Mouse (Mus musculus) neural tube, embryonic 15.5 days (tissue): ENCODE results near the gene Pigu. TPM values are rescaled to one million over a fixed set of nuclear protein-coding genes. Genes with fewer than 3 reads are reported as not detected.

Experiments used
- ATAC-seq: fragments of 200-750 bp; cut with Nextera tagmentation; 2 replicates; pipeline ENCODE4 v1.8.0; 2017; ENCODE audit warnings: mild to moderate bottlenecking, moderate TSS enrichment, moderate library complexity; ENCODE audit not compliant: low FRiP score
- H3K27ac ChIP-seq: fragments of 300-500 bp; sonication (generic); replicated peaks from 2 replicates; pipeline ENCODE4 v1.5.1; 2015; ENCODE audit warnings: mild to moderate bottlenecking, inconsistent platforms
- H3K27me3 ChIP-seq: fragments of 300-500 bp; sonication (generic); replicated peaks from 2 replicates; pipeline ENCODE4 v1.6.1; 2015; ENCODE audit warnings: inconsistent platforms
- H3K36me3 ChIP-seq: fragments of 300-500 bp; sonication (generic); 2 replicates; pipeline ENCODE4 v1.6.1; 2015; ENCODE audit warnings: inconsistent platforms
- H3K4me1 ChIP-seq: fragments of 300-500 bp; sonication (generic); 2 replicates; pipeline ENCODE4 v1.6.1; 2015; ENCODE audit warnings: inconsistent platforms
- H3K4me2 ChIP-seq: fragments of 300-500 bp; sonication (generic); 2 replicates; pipeline ENCODE4 v1.6.1; 2015; ENCODE audit warnings: inconsistent platforms, mild to moderate bottlenecking, moderate library complexity
- H3K4me3 ChIP-seq: fragments of 300-500 bp; sonication (generic); replicated peaks from 2 replicates; pipeline ENCODE4 v1.5.1; 2015; ENCODE audit warnings: mild to moderate bottlenecking, inconsistent platforms
- H3K9ac ChIP-seq: fragments of 300-500 bp; sonication (generic); replicated peaks from 2 replicates; pipeline ENCODE4 v1.6.1; 2015; ENCODE audit warnings: mild to moderate bottlenecking, inconsistent platforms
- H3K9me3 ChIP-seq: fragments of 300-500 bp; sonication (generic); replicated peaks from 2 replicates; pipeline ENCODE4 v1.6.1; 2016; ENCODE audit warnings: inconsistent platforms
- WGBS: fragments of 180-500 bp; shearing (Covaris S2); methylation state at CpG from one replicate; pipeline ENCODE4 v1.1.7; 2015; ENCODE audit warnings: mixed read lengths; 5-methylcytosine and 5-hydroxymethylcytosine counted together
- polyA plus RNA-seq: library from polyadenylated mRNA; unstranded; fragments of >200 nt; fragmentation: Nextera tagmentation; extraction: Ambion mirVana; gene quantifications from 2 replicates; pipeline ENCODE4 v1.2.1, GENCODE M21; 2015

The Pigu gene
- polyA plus RNA-seq, 1 experiment from 2014 or later, result 57.4 TPM

DNA sequence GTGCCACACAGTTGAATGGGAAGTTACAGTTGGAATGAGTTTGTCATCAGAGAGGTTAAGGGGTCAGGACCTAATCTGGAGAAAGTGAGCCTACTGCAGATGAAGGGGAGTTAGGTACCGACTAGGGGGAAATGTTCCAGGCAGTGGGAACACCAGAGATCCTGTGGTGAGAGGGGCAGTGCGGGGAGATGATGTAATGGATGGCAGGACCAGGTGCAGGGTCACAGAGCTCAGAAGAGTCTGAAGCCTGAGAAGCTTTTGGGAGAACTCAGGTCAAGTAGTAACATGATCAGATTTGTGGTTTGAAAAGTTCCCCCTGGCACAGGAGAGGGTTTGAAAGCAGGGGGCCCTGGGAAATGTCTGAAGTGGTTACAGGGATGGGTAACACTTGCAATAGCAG, 77.1 kb downstream of the Pigu start:
- Histone ChIP-seq H3K9me3 (no peaks in the 10 kb centered on the region), H3K4me3 (no peak overlapping the region), H3K27ac (no peak overlapping the region), H3K9ac (no peak overlapping the region), H3K27me3 (no peaks in the 10 kb centered on the region), H3K4me2 (no peak overlapping the region), H3K36me3 (peaks cover 24% of the 10 kb centered on the region), H3K4me1 (peaks cover 15% of the 10 kb centered on the region)
- WGBS, result 82% methylated on average over 2 of the region's 2 CpGs
- no peak for ATAC-seq

- peaks cover 24% of the 10 kb centered on the region for H3K36me3 ChIP-seq
- no peaks in the 10 kb centered on the region for H3K9me3 ChIP-seq
- H3K27me3 ChIP-seq, result no peaks in the 10 kb centered on the region
- 91% methylated on average over 4 of the region's 4 CpGs for WGBS
- H3K4me3 ChIP-seq, result no peak overlapping the region
- no peak overlapping the region for H3K9ac ChIP-seq
- peaks cover 15% of the 10 kb centered on the region for H3K4me1 ChIP-seq
- H3K4me2 ChIP-seq, result no peak overlapping the region
- no peak overlapping the region for H3K27ac ChIP-seq
- ATAC-seq, result no peak
Observed at GRCm38 (mm10) chr2:155279163-155279562, 78.1 kb downstream of the Pigu start.

- Histone ChIP-seq H3K36me3 (peaks cover 24% of the 10 kb centered on the region), H3K4me2 (no peak overlapping the region), H3K27ac (no peak overlapping the region), H3K27me3 (no peaks in the 10 kb centered on the region), H3K4me1 (peaks cover 15% of the 10 kb centered on the region), H3K4me3 (no peak overlapping the region), H3K9ac (no peak overlapping the region), H3K9me3 (no peaks in the 10 kb centered on the region)
- no peak for ATAC-seq
- 92% methylated on average over 7 of the region's 7 CpGs for WGBS
Observed at GRCm38 (mm10) chr2:155278361-155278760, 78.9 kb downstream of the Pigu start.

- WGBS, result 86% methylated on average over 2 of the region's 2 CpGs
- Histone ChIP-seq H3K36me3 (peaks cover 20% of the 10 kb centered on the region), H3K27ac (peak overlapping the region; percentile 91; the same call in 1 of the 2 replicates), H3K27me3 (no peaks in the 10 kb centered on the region), H3K9ac (peak overlapping the region; percentile 91; the same call in 1 of the 2 replicates), H3K9me3 (no peaks in the 10 kb centered on the region), H3K4me1 (peaks cover 15% of the 10 kb centered on the region), H3K4me2 (peak overlapping the region; percentile 81), H3K4me3 (peak overlapping the region; percentile 79)
- no peak for ATAC-seq
Observed at GRCm38 (mm10) chr2:155277721-155278120, 79.5 kb downstream of the Pigu start.

DNA sequence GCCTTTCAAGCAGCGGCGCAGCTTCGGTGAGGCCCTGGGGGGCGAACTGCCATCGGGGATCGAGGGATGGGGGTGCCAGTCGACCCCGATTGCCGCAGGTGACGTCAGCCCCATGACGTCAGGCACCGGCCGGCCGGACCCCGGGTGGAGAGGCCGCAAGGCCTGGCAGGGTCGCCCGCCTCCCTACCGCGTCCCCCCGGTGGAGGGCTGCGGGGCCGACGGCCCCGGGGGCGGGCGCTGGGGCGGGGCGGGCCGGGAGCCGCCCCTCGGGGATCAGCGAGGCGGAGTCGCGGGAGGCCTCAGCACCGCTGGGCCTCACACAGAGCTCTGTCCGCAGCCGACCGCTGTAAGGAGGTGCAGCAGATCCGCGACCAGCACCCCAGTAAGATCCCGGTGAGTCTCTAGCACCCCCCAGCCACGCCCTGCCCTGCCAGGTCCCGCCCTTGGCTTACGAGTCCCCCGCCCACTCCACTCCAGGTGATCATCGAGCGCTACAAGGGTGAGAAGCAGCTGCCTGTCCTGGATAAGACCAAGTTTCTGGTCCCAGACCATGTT, 80.5 kb downstream of the Pigu start:
- Histone ChIP-seq H3K27ac (peak overlapping the region; percentile 91), H3K4me1 (peaks cover 15% of the 10 kb centered on the region), H3K36me3 (peaks cover 20% of the 10 kb centered on the region), H3K9me3 (no peaks in the 10 kb centered on the region), H3K9ac (peak overlapping the region; percentile 91), H3K4me2 (peak overlapping the region; percentile 81), H3K4me3 (peak overlapping the region; percentile 79), H3K27me3 (no peaks in the 10 kb centered on the region)
- WGBS, result under 1% methylated on average over 31 of the region's 49 CpGs
- peak; percentile 85 for ATAC-seq

- peaks cover 20% of the 10 kb centered on the region for H3K36me3 ChIP-seq
- peak; percentile 95 for ATAC-seq
- peak within 1 kb of the TSS; percentile 79 for H3K4me3 ChIP-seq
- H3K27ac ChIP-seq, result peak within 1 kb of the TSS; percentile 91
- H3K9me3 ChIP-seq, result no peaks in the 10 kb centered on the region
- peak within 1 kb of the TSS; percentile 81 for H3K4me2 ChIP-seq
- WGBS, result under 1% methylated on average over 45 of the region's 47 CpGs
- H3K27me3 ChIP-seq, result no peaks in the 10 kb centered on the region
- peak within 1 kb of the TSS; percentile 91 for H3K9ac ChIP-seq
- H3K4me1 ChIP-seq, result peaks cover 15% of the 10 kb centered on the region
Observed at GRCm38 (mm10) chr2:155276195-155276594, 81.0 kb downstream of the Pigu start, which contains the start of gene Map1lc3a. Gene Map1lc3a, plus strand, starts transcription at chr2:155276297.

DNA sequence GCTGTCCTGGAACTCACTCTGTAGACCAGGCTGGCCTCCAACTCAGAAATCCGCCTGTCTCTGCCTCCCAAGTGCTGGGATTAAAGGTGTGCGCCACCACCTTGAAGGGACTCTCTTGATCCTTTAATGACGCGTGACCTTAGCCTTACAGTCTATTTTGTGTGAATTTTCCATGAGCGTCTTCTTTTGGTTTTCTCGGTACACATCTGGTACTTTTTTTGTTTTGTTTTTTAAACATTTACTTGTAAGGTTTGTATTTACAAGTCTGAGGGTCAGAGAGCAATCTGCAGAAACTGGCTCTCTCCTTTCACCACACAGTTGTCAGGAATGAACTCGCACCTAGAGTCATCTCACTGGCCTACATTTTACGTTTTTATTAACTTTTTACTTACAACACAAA, 83.6 kb downstream of the Pigu start:
- no peaks in the 10 kb centered on the region for H3K27me3 ChIP-seq
- H3K4me3 ChIP-seq, result no peak overlapping the region
- WGBS, result 89% methylated on average over 8 of the region's 8 CpGs
- H3K4me2 ChIP-seq, result no peak overlapping the region
- H3K27ac ChIP-seq, result no peak overlapping the region
- H3K36me3 ChIP-seq, result peaks cover 9% of the 10 kb centered on the region
- H3K4me1 ChIP-seq, result peaks cover 15% of the 10 kb centered on the region
- no peak for ATAC-seq
- H3K9ac ChIP-seq, result no peak overlapping the region
- H3K9me3 ChIP-seq, result no peaks in the 10 kb centered on the region

- Histone ChIP-seq H3K9ac (no peak overlapping the region), H3K9me3 (no peaks in the 10 kb centered on the region), H3K27me3 (no peaks in the 10 kb centered on the region), H3K27ac (no peak overlapping the region), H3K4me1 (peaks cover 12% of the 10 kb centered on the region), H3K36me3 (no peaks in the 10 kb centered on the region; the same call in 1 of the 2 replicates), H3K4me3 (no peak overlapping the region), H3K4me2 (no peak overlapping the region)
- 84% methylated on average over 10 of the region's 10 CpGs for WGBS
- ATAC-seq, result no peak
Observed at GRCm38 (mm10) chr2:155272396-155273170, 84.6 kb downstream of the Pigu start.

DNA sequence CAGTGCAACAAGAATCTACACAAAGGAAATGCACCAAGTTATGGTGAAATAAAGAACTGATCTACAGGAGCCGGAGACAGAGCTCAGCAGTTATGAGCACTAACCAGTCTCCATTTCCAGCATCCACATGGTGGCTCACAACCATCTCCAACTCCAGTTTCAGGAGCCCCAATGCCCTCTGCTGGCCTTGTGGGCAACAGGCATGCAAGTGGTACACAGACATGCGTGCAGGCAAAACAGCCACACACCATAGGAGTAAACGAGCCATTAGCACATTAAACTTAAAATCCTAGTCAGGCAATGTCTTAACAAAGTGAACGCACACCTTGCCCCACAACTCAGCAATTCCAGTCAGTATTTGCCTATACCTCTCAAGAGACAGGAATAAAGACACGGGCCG, 85.3 kb downstream of the Pigu start:
- Histone ChIP-seq H3K9ac (no peak overlapping the region), H3K4me2 (no peak overlapping the region), H3K27ac (no peak overlapping the region), H3K27me3 (no peaks in the 10 kb centered on the region), H3K4me1 (peaks cover 5% of the 10 kb centered on the region), H3K9me3 (no peaks in the 10 kb centered on the region), H3K4me3 (no peak overlapping the region), H3K36me3 (no peaks in the 10 kb centered on the region)
- ATAC-seq, result no peak
- 78% methylated on average over 6 of the region's 6 CpGs for WGBS

DNA sequence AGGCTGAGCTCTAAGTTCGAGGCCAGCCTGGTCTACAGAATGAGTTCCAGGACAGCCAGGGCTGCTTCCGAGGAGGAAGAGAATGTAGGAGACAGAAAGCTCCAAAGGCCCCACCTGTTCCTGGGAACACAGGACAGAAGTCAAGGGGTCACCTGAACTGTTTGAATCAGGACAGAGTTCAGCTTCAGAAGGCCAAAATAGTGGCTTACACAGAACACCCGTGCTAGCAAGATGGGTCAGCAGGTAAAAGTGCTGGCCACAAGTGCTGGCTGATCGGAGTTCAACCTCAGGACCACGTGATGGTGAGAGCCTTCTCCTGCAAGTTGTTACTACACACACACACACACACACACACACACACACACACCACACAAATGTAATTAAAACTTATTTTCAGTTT, 90.3 kb downstream of the Pigu start:
- Histone ChIP-seq H3K27ac (no peak overlapping the region), H3K36me3 (no peaks in the 10 kb centered on the region), H3K4me1 (no peaks in the 10 kb centered on the region), H3K9me3 (no peaks in the 10 kb centered on the region), H3K27me3 (no peaks in the 10 kb centered on the region), H3K4me2 (no peak overlapping the region), H3K4me3 (no peak overlapping the region), H3K9ac (no peak overlapping the region)
- WGBS, result 89% methylated on average over 5 of the region's 5 CpGs
- no peak for ATAC-seq

DNA sequence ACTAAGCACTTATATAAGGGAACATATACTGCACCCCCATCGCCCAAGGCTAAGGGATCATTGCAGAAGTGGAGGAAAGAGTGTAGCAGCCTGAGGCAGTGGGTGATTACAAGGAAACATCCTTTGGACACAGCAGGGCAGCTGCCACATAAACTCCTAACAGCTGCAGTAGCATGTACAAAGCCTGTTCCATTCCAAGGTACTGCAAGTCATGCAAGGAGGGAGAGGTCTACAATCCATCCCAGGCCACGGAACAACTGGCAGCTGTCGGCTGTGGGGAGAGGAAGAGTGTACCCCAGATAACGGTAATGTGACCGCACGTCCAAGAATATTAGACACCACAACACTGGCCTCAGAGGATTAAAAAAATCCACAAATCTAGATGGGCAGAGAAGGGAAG, 91.7 kb downstream of the Pigu start:
- Histone ChIP-seq H3K4me1 (no peaks in the 10 kb centered on the region), H3K4me2 (no peak overlapping the region), H3K27ac (no peak overlapping the region), H3K9me3 (no peaks in the 10 kb centered on the region), H3K27me3 (no peaks in the 10 kb centered on the region), H3K36me3 (no peaks in the 10 kb centered on the region), H3K9ac (no peak overlapping the region), H3K4me3 (no peak overlapping the region)
- WGBS, result 95% methylated on average over 6 of the region's 6 CpGs
- no peak for ATAC-seq

GRCm38 (mm10) chr2:155249588-155249987, 107.6 kb downstream of the Pigu start:
- Histone ChIP-seq H3K27ac (no peak overlapping the region), H3K9ac (no peak overlapping the region), H3K4me3 (no peak overlapping the region), H3K4me2 (no peak overlapping the region), H3K9me3 (no peaks in the 10 kb centered on the region), H3K4me1 (no peaks in the 10 kb centered on the region), H3K27me3 (no peaks in the 10 kb centered on the region), H3K36me3 (peaks cover 69% of the 10 kb centered on the region)
- 98% methylated on average over 5 of the region's 5 CpGs for WGBS
- ATAC-seq, result no peak
